Mouse (Mus musculus): Measurements from ENCODE around the gene Olfr1002. TPM values are rescaled to one million over a fixed set of nuclear protein-coding genes. Genes with fewer than 3 reads are reported as not detected.
"Not testable (repeated sequence)": the region's sequence is repeated elsewhere in the genome, so short reads cannot be mapped to it uniquely, and the experiment has no call there.

Gene Olfr1002
- total RNA-seq (2021): not detected in 2 replicates
- long read RNA-seq, experiment 1: 0 reads
- long read RNA-seq, experiment 2: 0 reads

GRCm38 (mm10) chr2:85650604-85651003 is at the start of gene Olfr1002:
Olfr1002 (minus strand) TSS chr2:85650704.
- no peak for DNase-seq

- DNase-seq: no peak
These were observed 38.6 kb upstream of the Olfr1002 start, which contains the start of gene Olfr1008 for GRCm38 (mm10) chr2:85689131-85689530. Olfr1008 (plus strand) TSS chr2:85689431.

- DNase-seq: no peak
These were observed 28.2 kb upstream of the Olfr1002 start, which contains the start of gene Olfr1006 for GRCm38 (mm10) chr2:85678667-85679066. Olfr1006 (minus strand) TSS chr2:85678767.

DNA sequence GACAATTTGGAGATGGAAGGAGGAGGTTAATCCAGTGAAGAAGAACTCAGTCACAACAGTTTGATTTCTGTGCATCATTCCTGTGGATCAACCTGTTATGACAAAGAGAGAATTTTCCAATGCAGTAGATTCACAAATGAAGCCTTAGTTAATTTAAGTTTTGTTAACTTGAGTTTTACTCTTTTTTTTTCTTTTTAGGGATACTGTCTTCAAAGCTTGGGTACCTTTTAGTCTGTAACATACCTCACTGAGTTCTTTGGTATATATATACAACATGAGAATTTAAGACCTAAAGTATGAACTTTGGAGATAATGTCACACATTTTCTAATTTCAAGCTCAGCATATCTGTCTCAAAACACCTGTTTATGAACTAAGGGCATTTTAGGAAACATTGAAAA is 13.9 kb upstream of the Olfr1002 start, which contains the start of gene Olfr154:
Olfr154 (minus strand) TSS at position 101 of the 400 bp plus-strand sequence.
- DNase-seq: not testable (repeated sequence)

GRCm38 (mm10) chr2:85611803-85612202 is 38.7 kb downstream of the Olfr1002 start, which contains the start of gene Olfr1000:
Olfr1000 (minus strand) TSS chr2:85611903.
- DNase-seq: no peak

Other genes starting within 250 kb of the Olfr1002 start
- gene Olfr992, start 241.2 kb downstream of the Olfr1002 start, total RNA-seq (2021): not detected in 2 replicates
- not detected in 2 replicates for gene Olfr993, start 235.8 kb downstream of the Olfr1002 start, total RNA-seq (2021)
- gene Olfr994, start 214.3 kb downstream of the Olfr1002 start, total RNA-seq (2021): not detected in 2 replicates
- gene Olfr995, start 207.1 kb downstream of the Olfr1002 start, total RNA-seq (2021): not detected in 2 replicates
- gene 4833423E24Rik, start 131.7 kb downstream of the Olfr1002 start, total RNA-seq (2021): 0.22 TPM in 1 of 2 replicates, not detected in the other
- gene Olfr996, start 71.5 kb downstream of the Olfr1002 start, total RNA-seq (2021): not detected in 2 replicates
- not detected in 2 replicates for gene Olfr998, start 61.8 kb downstream of the Olfr1002 start, total RNA-seq (2021)
- not detected in 2 replicates for gene Olfr1000, start 38.8 kb downstream of the Olfr1002 start, total RNA-seq (2021)
- gene Olfr154, start 13.8 kb upstream of the Olfr1002 start, total RNA-seq (2021): not detected in 2 replicates
- not detected in 2 replicates for gene Olfr1006, start 28.1 kb upstream of the Olfr1002 start, total RNA-seq (2021)
- not detected in 2 replicates for gene Olfr1008, start 38.7 kb upstream of the Olfr1002 start, total RNA-seq (2021)
- gene Olfr1009, start 64.7 kb upstream of the Olfr1002 start, total RNA-seq (2021): 0.22 TPM in 1 of 2 replicates, not detected in the other
- gene Olfr1012, start 112.1 kb upstream of the Olfr1002 start, total RNA-seq (2021): not detected in 2 replicates
- 0.11 TPM in 1 of 2 replicates, not detected in the other for gene Olfr1013, start 116.4 kb upstream of the Olfr1002 start, total RNA-seq (2021)
- gene Olfr1014, start 122.0 kb upstream of the Olfr1002 start, total RNA-seq (2021): not detected in 2 replicates
- gene Olfr1015, start 131.3 kb upstream of the Olfr1002 start, total RNA-seq (2021): not detected in 2 replicates
- gene Olfr1016, start 151.8 kb upstream of the Olfr1002 start, total RNA-seq (2021): not detected in 2 replicates
- gene Olfr1018, start 167.8 kb upstream of the Olfr1002 start, total RNA-seq (2021): not detected in 2 replicates
- gene Olfr1019, start 194.8 kb upstream of the Olfr1002 start, total RNA-seq (2021): not detected in 2 replicates
- gene Olfr1020, start 196.3 kb upstream of the Olfr1002 start, total RNA-seq (2021): not detected in 2 replicates
- not detected in 2 replicates for gene Olfr1022, start 217.9 kb upstream of the Olfr1002 start, total RNA-seq (2021)
- gene Olfr1023, start 234.9 kb upstream of the Olfr1002 start, total RNA-seq (2021): not detected in 2 replicates